Mouse (Mus musculus): ENCODE measurements around the gene Krtap19-9b. TPM values are rescaled to one million over a fixed set of nuclear protein-coding genes. Genes with fewer than 3 reads are reported as not detected.

The Krtap19-9b gene
- not detected for polyA plus RNA-seq (2017; shearing (Covaris generic))

DNA sequence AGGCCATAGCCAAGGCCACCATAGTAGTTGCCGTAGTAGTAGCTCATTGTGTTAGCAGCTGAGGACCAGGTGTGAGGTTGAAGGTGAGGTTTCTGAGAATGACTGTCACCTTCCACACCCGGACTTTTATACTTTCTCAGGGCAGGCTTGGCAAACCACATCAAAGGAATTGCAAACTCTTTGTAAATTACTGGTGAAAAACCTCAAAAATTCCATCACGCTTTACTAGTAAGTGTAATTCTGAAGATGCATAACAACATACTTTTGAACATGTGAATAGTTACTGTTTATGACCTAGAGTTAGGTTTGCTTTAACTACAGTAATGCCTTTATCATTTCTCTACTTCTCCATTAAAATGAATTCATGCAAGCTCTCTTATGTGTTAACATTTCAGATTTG, at the start of gene Krtap19-9b:
Gene Krtap19-9b, minus strand, starts transcription at position 101 of the 400 bp plus-strand sequence.

DNA sequence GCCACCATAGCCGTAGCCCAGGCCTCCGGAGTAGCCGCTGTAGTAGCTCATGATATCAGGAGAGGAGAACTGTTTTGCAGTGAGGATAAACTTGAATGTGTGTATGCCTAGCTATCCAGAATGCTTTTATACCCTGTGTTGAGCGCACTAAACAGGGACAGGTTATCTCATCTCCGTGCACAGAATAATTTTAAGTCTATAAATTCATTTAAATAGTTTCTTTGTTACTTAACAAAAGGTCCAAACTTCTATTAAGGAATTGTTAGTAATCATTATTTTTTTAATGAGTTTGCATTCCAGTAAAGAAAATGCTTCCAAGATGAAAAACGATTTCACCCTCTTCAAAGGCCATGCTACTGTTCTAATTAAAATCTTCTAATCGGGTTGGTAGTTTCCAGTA, 30.7 kb upstream of the Krtap19-9b start, which contains the start of gene Krtap16-3:
Gene Krtap16-3, minus strand, starts transcription at position 101 of the 400 bp plus-strand sequence.

DNA sequence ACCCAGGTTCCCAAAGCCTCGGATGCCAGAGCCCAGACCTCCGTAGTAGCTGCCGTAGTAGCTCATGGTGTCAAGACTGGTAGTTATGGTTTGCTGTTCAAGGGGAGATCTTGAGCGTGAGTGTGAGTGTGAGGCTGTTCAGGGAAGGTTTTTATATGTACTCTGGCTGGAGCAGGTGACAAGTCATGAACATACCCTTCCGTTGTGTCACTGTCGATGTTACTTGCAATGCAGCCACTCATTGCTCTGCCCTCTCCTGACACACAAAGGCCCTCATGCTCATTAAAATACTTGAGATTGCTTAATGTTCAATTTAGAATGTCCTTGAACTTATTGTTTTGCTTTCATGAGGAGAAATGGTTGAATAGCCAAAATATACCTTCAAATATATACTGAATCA, 35.7 kb downstream of the Krtap19-9b start, which contains the start of gene Krtap19-5:
Gene Krtap19-5, minus strand, starts transcription at position 101 of the 400 bp plus-strand sequence.

DNA sequence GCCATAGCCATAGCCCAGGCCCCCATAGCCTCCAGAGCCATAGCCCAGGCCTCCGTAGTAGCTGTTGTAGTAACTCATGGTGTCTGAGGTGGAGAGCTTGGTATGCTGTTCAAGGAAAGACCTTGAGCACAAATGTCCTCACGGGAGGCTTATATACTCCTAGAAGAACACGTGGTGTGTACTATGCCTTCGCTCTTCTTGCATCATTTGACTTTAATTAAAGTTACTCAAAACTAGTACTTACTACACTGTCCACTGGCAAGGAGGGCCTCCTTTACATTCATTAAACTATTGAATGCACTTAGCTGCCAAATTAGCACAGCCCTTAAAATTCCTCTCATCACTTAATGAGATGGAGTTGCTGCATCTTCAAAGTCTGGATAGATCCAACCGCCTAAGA, 47.1 kb downstream of the Krtap19-9b start, which contains the start of gene Krtap19-4:
Gene Krtap19-4, minus strand, starts transcription at position 101 of the 400 bp plus-strand sequence.

Other genes starting within 250 kb of the Krtap19-9b start
- not detected for gene 2310061N02Rik, start 224.3 kb downstream of the Krtap19-9b start, polyA plus RNA-seq (2017; shearing (Covaris generic))
- gene Krtap13-1, start 203.4 kb downstream of the Krtap19-9b start, polyA plus RNA-seq (2017; shearing (Covaris generic)), result not detected
- gene Krtap13, start 180.6 kb downstream of the Krtap19-9b start, polyA plus RNA-seq (2017; shearing (Covaris generic)), result not detected
- not detected for gene 2310034C09Rik, start 173.4 kb downstream of the Krtap19-9b start, polyA plus RNA-seq (2017; shearing (Covaris generic))
- gene 2310057N15Rik, start 158.1 kb downstream of the Krtap19-9b start, polyA plus RNA-seq (2017; shearing (Covaris generic)), result not detected
- gene Gm5965, start 154.4 kb downstream of the Krtap19-9b start, polyA plus RNA-seq (2017; shearing (Covaris generic)), result not detected
- gene Gm20741, start 120.0 kb downstream of the Krtap19-9b start, polyA plus RNA-seq (2017; shearing (Covaris generic)), result not detected
- not detected for gene Krtap15, start 112.0 kb downstream of the Krtap19-9b start, polyA plus RNA-seq (2017; shearing (Covaris generic))
- not detected for gene Krtap14, start 106.1 kb downstream of the Krtap19-9b start, polyA plus RNA-seq (2017; shearing (Covaris generic))
- not detected for gene Krtap19-1, start 62.9 kb downstream of the Krtap19-9b start, polyA plus RNA-seq (2017; shearing (Covaris generic))
- gene Krtap19-2, start 58.0 kb downstream of the Krtap19-9b start, polyA plus RNA-seq (2017; shearing (Covaris generic)), result not detected
- not detected for gene Krtap19-3, start 54.2 kb downstream of the Krtap19-9b start, polyA plus RNA-seq (2017; shearing (Covaris generic))
- not detected for gene Krtap19-4, start 47.2 kb downstream of the Krtap19-9b start, polyA plus RNA-seq (2017; shearing (Covaris generic))
- gene Krtap19-5, start 35.8 kb downstream of the Krtap19-9b start, polyA plus RNA-seq (2017; shearing (Covaris generic)), result not detected
- gene Krtap16-3, start 30.6 kb upstream of the Krtap19-9b start, polyA plus RNA-seq (2017; shearing (Covaris generic)), result not detected
- not detected for gene Krtap22-2, start 78.5 kb upstream of the Krtap19-9b start, polyA plus RNA-seq (2017; shearing (Covaris generic))
- gene Gm10229, start 83.0 kb upstream of the Krtap19-9b start, polyA plus RNA-seq (2017; shearing (Covaris generic)), result not detected
- gene Krtap6-1, start 99.4 kb upstream of the Krtap19-9b start, polyA plus RNA-seq (2017; shearing (Covaris generic)), result not detected
- gene Gm10228, start 109.2 kb upstream of the Krtap19-9b start, polyA plus RNA-seq (2017; shearing (Covaris generic)), result not detected
- not detected for gene Krtap6-5, start 115.6 kb upstream of the Krtap19-9b start, polyA plus RNA-seq (2017; shearing (Covaris generic))
- gene 1110025L11Rik, start 131.7 kb upstream of the Krtap19-9b start, polyA plus RNA-seq (2017; shearing (Covaris generic)), result not detected
- gene Krtap6-3, start 151.8 kb upstream of the Krtap19-9b start, polyA plus RNA-seq (2017; shearing (Covaris generic)), result not detected
- gene Gm6358, start 208.6 kb upstream of the Krtap19-9b start, polyA plus RNA-seq (2017; shearing (Covaris generic)), result not detected
- gene Gm10061, start 218.8 kb upstream of the Krtap19-9b start, polyA plus RNA-seq (2017; shearing (Covaris generic)), result not detected
- not detected for gene Gm9789, start 225.7 kb upstream of the Krtap19-9b start, polyA plus RNA-seq (2017; shearing (Covaris generic))
- gene Gm7735, start 237.2 kb upstream of the Krtap19-9b start, polyA plus RNA-seq (2017; shearing (Covaris generic)), result not detected
- not detected for gene 1110057P08Rik, start 242.5 kb upstream of the Krtap19-9b start, polyA plus RNA-seq (2017; shearing (Covaris generic))